ENCODE assay signal across 8 mouse cellular contexts in genomic region chr2:91444286-91444892, GRCm38 (mm10). TPM values are rescaled to one million over a fixed set of nuclear protein-coding genes. Genes with fewer than 3 reads are reported as not detected.
A peak's percentile ranks its signal among the peaks of the same experiment; 100 is the strongest.
DNase-seq lines count a peak whose midpoint lies in the region; ATAC-seq and TF ChIP-seq lines count a peak whose summit lies in the region.

Gene 1110051M20Rik, minus strand, starts transcription at chr2:91444704.

- H3K27me3 ChIP-seq in lung, embryonic 14.5 days (ENCODE audit: insufficient read depth, low read length), result no peaks in the 10 kb centered on the region

- peak; percentile 87 for ATAC-seq in lung, embryonic 14.5 days (ENCODE audit: insufficient read depth)
- peak; percentile 89 for ATAC-seq in neutrophil, adult 5-6 weeks (ENCODE audit: extremely low read depth, insufficient number of reproducible peaks, low FRiP score, poor library complexity, severe bottlenecking)

- peak within 1 kb of the TSS; percentile 63 for H3K4me3 ChIP-seq in lung, embryonic 14.5 days (ENCODE audit: low read depth, low read length)

- 0 out of 2 replicates have a peak, but pooled peaks cover 4% of the 10 kb centered on the region for H3K4me1 ChIP-seq in lung, embryonic 14.5 days (ENCODE audit: insufficient read depth)

- 0 out of 2 replicates have a peak within 1 kb of the TSS, but pooled peaks have one; percentile 34 for H3K27ac ChIP-seq in lung, embryonic 14.5 days (ENCODE audit: low read depth)

- peak within 1 kb of the TSS; percentile 73 for H3K4me2 ChIP-seq in lung, embryonic 14.5 days

- under 1% methylated on average over 19 of the region's 19 CpGs for WGBS in lung, embryonic 14.5 days

- TF ChIP-seq CTCF in lung, embryonic 14.5 days (IDR thresholded peaks at IDR 0.05; ENCODE audit: low read depth), result no peak

- no peaks in the 10 kb centered on the region for H3K9me3 ChIP-seq in lung, embryonic 14.5 days (ENCODE audit: low read depth, low read length)

- peak; percentile 96 for DNase-seq in MN1 (ENCODE audit: low spot score)
- DNase-seq in cerebellum, adult 8-10 months, result peak; percentile 86
- peak; percentile 94 for DNase-seq in forelimb bud, embryonic 11.5 days (ENCODE audit: low read depth, low spot score)
- peak; percentile 92 for DNase-seq in heart, postnatal 4 days
- DNase-seq in layer of hippocampus, adult 8-10 months (ENCODE audit: low spot score in 2 of 2), result peak; percentile 88 to 91
- peak; percentile 96 for DNase-seq in lung, embryonic 14.5 days
- peak; percentile 92 for DNase-seq in testis, postnatal 14 days (ENCODE audit: low spot score)

- H3K9ac ChIP-seq in lung, embryonic 14.5 days, result peak within 1 kb of the TSS; percentile 44

- H3K36me3 ChIP-seq in lung, embryonic 14.5 days (ENCODE audit: insufficient read depth), result no peaks in the 10 kb centered on the region

RNA-seq across cellular contexts. Expression of gene 1110051M20Rik, which starts in this region (rescaled TPM):
- total RNA-seq in heart, postnatal 4 days (2021), result 10 to 100 TPM; 13.5 to 13.7 TPM
- 100 to 1,000 TPM; 108 to 144 (median 121) TPM for total RNA-seq in layer of hippocampus, adult 8-10 months (2022)
- polyA plus RNA-seq in lung, embryonic 14.5 days (2014; fragmentation: Nextera tagmentation; extraction: Ambion mirVana), result 73.3 and 73.4 TPM in 2 replicates
- total RNA-seq in neutrophil, adult 5-6 weeks (2017), result 1.7 and 2.9 TPM in 2 replicates

Comparison
In these comparisons a context has a peak if more than half of its experiments do, and no peak if none do; other contexts are left out.
1. Peak in every context shown above with its lines: DNase-seq, ATAC-seq, H3K4me3 ChIP-seq and H3K27ac ChIP-seq.
2. RNA of gene 1110051M20Rik (total RNA-seq): 108 to 144 TPM in layer of hippocampus, adult 8-10 months; 13.5 to 13.7 TPM in heart, postnatal 4 days and 1.7 to 2.9 TPM in neutrophil, adult 5-6 weeks; every median in the first group is over 4 times any median in the second.